Mouse (Mus musculus) right cerebral cortex, postnatal 10 days (tissue): ENCODE measurements around the gene Akr1d1.

Experiments used
- DNase-seq, 2 experiments: peaks; one replicate each; pipeline ENCODE4 v3.0.0; 2021; ENCODE audit warnings: low spot score in 2 of 2

Gene Akr1d1

DNA sequence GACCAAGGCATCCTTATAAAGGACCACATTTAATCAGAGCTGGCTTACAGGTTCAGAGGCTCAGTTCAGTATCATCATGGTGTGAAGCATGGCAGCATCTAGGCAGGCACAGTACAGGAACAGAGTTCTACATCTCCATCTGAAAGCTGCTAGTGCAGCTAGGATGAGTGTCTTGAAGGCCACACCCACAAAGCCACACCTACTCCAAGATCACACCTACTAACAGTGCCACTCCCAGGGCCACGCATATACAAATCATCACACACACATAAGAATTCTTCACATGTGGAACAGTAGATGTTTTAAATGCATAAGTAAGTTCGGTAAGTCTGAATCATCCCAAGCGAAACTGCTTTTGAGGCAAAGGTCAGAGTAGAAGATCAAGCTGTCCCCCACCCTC, 33.9 kb downstream of the Akr1d1 start:
- no peak for DNase-seq

GRCm38 (mm10) chr6:37567363-37567762, 37.4 kb downstream of the Akr1d1 start:
- no peak for DNase-seq

DNA sequence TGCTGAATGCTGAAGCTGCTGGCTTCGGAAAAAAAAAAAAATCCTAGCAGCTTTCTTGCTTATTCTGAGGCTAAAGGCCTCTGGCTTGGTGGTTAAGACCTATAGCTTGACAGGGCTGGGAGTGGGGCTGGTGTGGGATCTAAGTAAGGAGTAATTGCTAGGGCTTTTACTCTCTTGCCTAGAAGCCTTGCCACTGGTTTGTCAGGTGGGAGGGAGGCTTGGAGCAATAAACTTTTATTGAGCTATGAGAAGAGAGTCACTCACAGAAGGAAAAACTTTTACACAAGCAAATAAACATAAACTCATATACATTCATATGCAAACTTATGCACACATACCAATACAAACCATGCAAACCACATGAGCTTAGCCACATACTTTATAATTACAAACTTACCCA, 42.0 kb downstream of the Akr1d1 start:
- no peak for DNase-seq

- DNase-seq: no peak
Observed at GRCm38 (mm10) chr6:37572935-37573334, 43.0 kb downstream of the Akr1d1 start.

- DNase-seq: no peak
Observed at GRCm38 (mm10) chr6:37580476-37580875, 50.5 kb downstream of the Akr1d1 start.

GRCm38 (mm10) chr6:37589340-37589962, 59.5 kb downstream of the Akr1d1 start:
- peak; percentile 87 to 88 for DNase-seq

- DNase-seq: no peak
Observed at GRCm38 (mm10) chr6:37590800-37591199, 60.8 kb downstream of the Akr1d1 start.

- DNase-seq: peak; percentile 50
Observed at GRCm38 (mm10) chr6:37592101-37593032, 62.4 kb downstream of the Akr1d1 start.

GRCm38 (mm10) chr6:37593033-37593374, 63.0 kb downstream of the Akr1d1 start:
- no peak for DNase-seq

GRCm38 (mm10) chr6:37593551-37594089, 63.6 kb downstream of the Akr1d1 start:
- DNase-seq: no peak

DNA sequence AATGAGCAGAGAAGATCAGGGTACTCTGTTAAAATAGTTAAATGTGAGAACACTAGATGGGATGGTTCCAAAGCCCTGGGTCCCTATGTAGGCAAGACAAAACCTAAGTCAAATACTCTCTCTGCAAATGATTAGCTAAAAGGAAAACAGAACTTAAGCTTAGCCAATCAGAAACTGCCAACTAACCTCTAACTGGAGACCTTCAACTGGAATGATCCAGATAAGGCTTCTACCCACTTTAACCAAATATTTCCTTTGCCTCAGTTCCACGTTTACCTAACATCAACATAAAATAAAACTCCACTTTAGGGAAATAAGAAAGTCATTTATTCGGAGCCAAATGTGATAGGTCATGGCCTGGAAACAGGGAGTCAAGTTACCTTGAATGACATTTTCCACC, 67.1 kb downstream of the Akr1d1 start:
- DNase-seq: no peak

DNA sequence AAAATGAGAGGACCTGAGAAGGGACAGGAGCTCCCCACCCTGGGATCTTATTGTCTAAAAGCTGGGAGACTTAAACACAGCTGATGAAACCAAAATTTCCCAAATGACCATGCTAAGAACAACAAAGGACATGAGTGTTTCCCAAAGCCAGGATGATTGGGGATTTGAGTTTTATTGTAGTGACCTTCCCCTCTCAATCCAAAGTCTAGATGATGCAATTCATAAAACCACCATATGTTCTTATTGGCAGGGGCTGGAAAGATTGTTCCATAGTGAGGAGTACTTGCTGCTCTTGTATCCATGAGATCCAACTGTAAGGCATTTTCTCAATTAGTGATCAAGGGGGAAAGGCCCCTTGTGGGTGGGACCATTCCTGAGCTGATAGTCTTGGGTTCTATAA, 68.1 kb downstream of the Akr1d1 start:
- no peak for DNase-seq

DNA sequence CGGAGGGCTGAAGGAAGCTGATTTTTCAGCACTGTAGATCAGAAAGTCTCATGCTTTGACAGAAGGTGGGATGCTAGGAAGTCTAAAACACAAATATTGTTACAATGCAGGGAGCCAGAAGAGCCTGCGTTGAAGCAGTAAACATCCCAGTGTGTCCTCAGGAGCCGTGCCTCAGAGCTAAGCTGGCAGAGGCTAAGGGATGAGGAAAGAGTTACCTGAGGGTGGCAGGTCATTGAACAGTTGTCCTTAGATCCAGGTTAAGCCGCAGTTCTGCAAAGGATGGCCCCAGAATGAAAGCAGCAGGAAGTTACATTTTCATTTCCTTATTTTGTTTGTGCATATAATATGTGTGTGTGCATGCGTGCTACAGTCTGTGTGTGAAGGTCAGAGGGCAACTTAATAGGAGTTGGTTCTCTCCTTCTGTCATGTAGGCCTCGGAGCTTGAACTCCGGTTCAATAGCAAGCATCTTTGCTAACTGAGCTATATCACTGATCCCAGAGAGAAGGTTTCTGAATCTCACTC, 71.1 kb downstream of the Akr1d1 start:
- no peak for DNase-seq

GRCm38 (mm10) chr6:37602857-37603765, 73.1 kb downstream of the Akr1d1 start:
- no peak for DNase-seq

DNA sequence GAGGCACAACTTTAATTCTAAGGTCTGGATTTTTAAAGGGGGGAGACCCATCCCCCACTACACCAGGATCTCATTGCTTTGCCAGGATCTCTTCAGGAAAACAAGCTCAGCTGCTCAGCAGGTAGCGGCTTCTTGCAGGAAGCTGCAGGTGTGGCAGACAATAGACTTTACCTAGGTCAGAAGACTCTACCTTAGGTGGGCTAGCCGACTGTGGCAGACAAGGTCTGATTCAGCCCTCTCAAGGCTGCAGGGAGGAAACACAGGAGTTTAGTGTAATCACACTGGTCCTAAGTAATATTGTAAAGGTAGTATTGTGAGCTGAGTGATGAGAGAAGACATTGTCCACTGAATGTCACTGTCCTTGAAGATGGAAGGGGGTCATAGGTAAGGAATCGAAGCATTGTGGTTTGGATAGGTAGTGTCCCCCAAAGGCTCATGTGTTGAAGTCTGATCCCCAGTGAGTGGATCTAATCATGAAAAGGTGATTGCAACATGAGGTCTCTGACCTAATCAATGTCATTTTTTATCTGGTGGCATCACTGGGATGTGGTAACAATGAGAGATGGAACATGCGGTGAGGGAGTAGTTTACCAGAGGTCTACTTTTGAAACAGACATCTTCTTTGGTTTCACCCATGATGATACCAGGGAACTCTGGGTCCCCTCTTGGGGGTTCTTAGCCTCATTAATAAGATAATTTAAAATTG, 74.4 kb downstream of the Akr1d1 start:
- DNase-seq: no peak

GRCm38 (mm10) chr6:37604884-37605269, 74.9 kb downstream of the Akr1d1 start:
- no peak for DNase-seq

DNA sequence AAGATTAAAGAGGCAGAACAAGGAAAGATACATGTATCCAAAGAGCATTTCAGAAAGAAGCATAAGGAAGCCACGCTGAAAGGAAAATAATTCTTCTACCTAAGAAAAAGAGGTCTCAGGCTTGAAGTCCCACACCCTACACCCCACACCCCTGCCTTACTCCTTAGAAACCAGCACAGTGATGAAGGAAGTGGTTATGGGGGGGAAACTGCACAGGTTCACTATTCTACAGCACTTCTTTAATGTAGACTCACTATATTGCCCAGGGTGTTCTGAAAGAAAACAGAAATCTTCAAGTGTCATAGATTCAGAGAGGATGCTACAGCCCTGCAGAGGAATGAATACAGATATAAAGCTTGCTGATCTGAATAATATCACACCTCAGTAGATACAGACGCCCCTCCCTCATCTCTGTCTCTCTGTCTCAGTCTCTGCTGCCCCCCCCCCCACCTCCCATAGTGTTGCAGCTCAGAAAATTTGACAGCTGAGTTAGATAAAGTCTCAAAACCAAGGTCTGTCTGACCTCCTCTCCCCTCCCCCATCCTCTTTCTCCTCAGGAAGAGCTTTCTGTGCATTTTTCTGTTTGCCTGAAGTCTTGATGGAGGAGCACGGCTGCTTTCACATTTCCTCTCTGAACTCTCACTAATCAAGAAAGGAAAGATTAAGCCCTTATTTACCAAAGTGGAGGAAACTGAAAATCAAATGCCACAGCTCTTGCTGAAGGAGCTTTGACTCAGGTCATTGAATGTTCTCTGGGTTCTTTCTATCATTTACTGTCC, 77.7 kb downstream of the Akr1d1 start:
- DNase-seq: no peak

GRCm38 (mm10) chr6:37612603-37613284, 82.8 kb downstream of the Akr1d1 start:
- DNase-seq: no peak

DNA sequence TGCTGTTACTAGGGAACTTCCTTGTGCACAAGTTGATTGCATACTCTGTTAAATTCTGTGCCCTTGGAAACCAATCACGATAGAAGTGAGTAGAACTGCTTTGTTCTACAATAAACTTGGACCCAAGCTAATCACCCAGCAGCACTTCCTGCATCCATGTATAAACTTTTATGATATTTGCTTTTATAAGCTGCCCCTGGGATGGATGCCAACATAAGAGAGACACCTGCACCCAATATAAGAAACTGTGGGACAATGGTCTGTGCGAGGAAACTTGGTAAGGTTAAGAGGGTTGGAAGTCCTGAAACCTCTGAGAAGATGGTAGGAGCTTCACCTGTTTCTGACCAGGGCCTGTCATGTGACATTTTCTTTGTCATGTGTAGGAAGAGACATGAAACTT, 85.5 kb downstream of the Akr1d1 start:
- DNase-seq: no peak

DNA sequence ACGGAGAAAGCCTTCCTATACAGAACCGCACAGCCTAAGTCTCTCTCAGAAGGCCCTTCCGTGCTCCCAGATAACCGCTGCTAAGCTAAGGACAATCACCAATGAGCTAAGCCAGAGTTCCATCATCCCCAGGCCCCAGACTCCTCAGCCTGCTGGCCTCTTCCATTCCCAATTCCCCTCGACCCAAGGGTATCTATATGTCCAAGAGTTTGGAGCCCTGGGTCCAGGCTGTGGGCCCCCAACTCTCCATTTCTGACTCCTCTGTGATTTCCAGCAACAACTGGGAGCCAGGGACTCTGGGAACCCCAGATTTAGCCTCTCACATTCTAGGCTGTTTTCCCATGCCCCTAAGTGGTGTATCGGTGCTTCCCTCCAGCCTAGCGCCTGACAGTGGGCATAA, 86.2 kb downstream of the Akr1d1 start:
- DNase-seq: no peak
